Mouse (Mus musculus) hindbrain, embryonic 14.5 days (tissue): ENCODE data around the gene Tfap2e. TPM values are rescaled to one million over a fixed set of nuclear protein-coding genes. Genes with fewer than 3 reads are reported as not detected.

Source experiments
- ATAC-seq: fragments of 200-750 bp; cut with Nextera tagmentation; 2 replicates; pipeline ENCODE4 v1.8.0; 2017; ENCODE audit warnings: moderate number of reproducible peaks, mild to moderate bottlenecking, moderate TSS enrichment, moderate library complexity; ENCODE audit not compliant: low FRiP score
- DNase-seq: peaks from one replicate; pipeline ENCODE4 v3.0.0-alpha.2; 2015; ENCODE audit warnings: low spot score
- H3K27ac ChIP-seq: fragments of 300-500 bp; sonication (generic); 2 replicates; pipeline ENCODE4 v1.5.1; 2014; ENCODE audit warnings: mild to moderate bottlenecking, moderate library complexity
- H3K27me3 ChIP-seq: fragments of 300-500 bp; sonication (generic); 2 replicates; pipeline ENCODE4 v1.6.1; 2014; ENCODE audit warnings: mild to moderate bottlenecking, low read length, mixed read lengths; ENCODE audit not compliant: control insufficient read depth, insufficient read depth
- H3K36me3 ChIP-seq: fragments of 300-500 bp; sonication (generic); replicated peaks from 2 replicates; pipeline ENCODE4 v1.6.1; 2014; ENCODE audit not compliant: control insufficient read depth, insufficient read depth
- H3K4me1 ChIP-seq: fragments of 300-500 bp; sonication (generic); replicated peaks from 2 replicates; pipeline ENCODE4 v1.6.1; 2014; ENCODE audit warnings: antibody characterized with exemption, low read length, mixed read lengths; ENCODE audit not compliant: control insufficient read depth, insufficient read depth
- H3K4me2 ChIP-seq: fragments of 300-500 bp; sonication (generic); replicated peaks from 2 replicates; pipeline ENCODE4 v1.6.1; 2014; ENCODE audit warnings: mild to moderate bottlenecking, moderate library complexity
- H3K4me3 ChIP-seq: fragments of 300-500 bp; sonication (generic); replicated peaks from 2 replicates; pipeline ENCODE4 v1.5.1; 2014; ENCODE audit warnings: mild to moderate bottlenecking, low read length
- H3K9ac ChIP-seq: fragments of 300-500 bp; sonication (generic); 2 replicates; pipeline ENCODE4 v1.6.1; 2014
- H3K9me3 ChIP-seq: fragments of 300-500 bp; sonication (generic); 2 replicates; pipeline ENCODE4 v1.6.1; 2016; ENCODE audit warnings: low read length; ENCODE audit not compliant: control insufficient read depth
- WGBS: fragments of 180-500 bp; shearing (Covaris S2); extraction: QIAGEN DNeasy Blood & Tissue Kit; methylation state at CpG from one replicate; pipeline ENCODE4 v1.1.7; 2014; 5-methylcytosine and 5-hydroxymethylcytosine counted together
- polyA plus RNA-seq: library from polyadenylated mRNA; unstranded; fragments of >200 nt; fragmentation: Nextera tagmentation; extraction: Ambion mirVana; gene quantifications from 2 replicates; pipeline ENCODE4 v1.2.1, GENCODE M21; 2014

Gene Tfap2e
- polyA plus RNA-seq, 1 experiment from 2014 or later: 0.54 TPM

- H3K4me2 ChIP-seq: no peak overlapping the region
- peaks cover 6% of the 10 kb centered on the region; the same call in 1 of the 2 replicates for H3K36me3 ChIP-seq
- H3K27ac ChIP-seq: no peak overlapping the region
- ATAC-seq (no peak), DNase-seq (no peak)
- H3K27me3 ChIP-seq: no peaks in the 10 kb centered on the region
- H3K9me3 ChIP-seq: no peaks in the 10 kb centered on the region
- no peak overlapping the region for H3K9ac ChIP-seq
- 96% methylated on average over 9 of the region's 9 CpGs for WGBS
- H3K4me3 ChIP-seq: no peak overlapping the region
- H3K4me1 ChIP-seq: no peaks in the 10 kb centered on the region
Observed at GRCm38 (mm10) chr4:126769800-126770563, 33.9 kb upstream of the Tfap2e start.

- WGBS: 84% methylated on average over 2 of the region's 2 CpGs
- DNase-seq (no peak), ATAC-seq (no peak)
- H3K4me1 ChIP-seq: no peaks in the 10 kb centered on the region
- H3K4me2 ChIP-seq: no peak overlapping the region
- H3K9ac ChIP-seq: no peak overlapping the region
- no peaks in the 10 kb centered on the region for H3K27me3 ChIP-seq
- H3K36me3 ChIP-seq: peaks cover 51% of the 10 kb centered on the region
- no peak overlapping the region for H3K27ac ChIP-seq
- no peaks in the 10 kb centered on the region for H3K9me3 ChIP-seq
- no peak overlapping the region for H3K4me3 ChIP-seq
Observed at GRCm38 (mm10) chr4:126763483-126763882, 27.4 kb upstream of the Tfap2e start.

GRCm38 (mm10) chr4:126762586-126763359 lies 26.7 kb upstream of the Tfap2e start:
- no peaks in the 10 kb centered on the region for H3K27me3 ChIP-seq
- H3K4me2 ChIP-seq: no peak overlapping the region
- peaks cover 51% of the 10 kb centered on the region for H3K36me3 ChIP-seq
- ATAC-seq: no peak
- WGBS: 80% methylated on average over 11 of the region's 11 CpGs
- no peak overlapping the region for H3K27ac ChIP-seq
- no peak for DNase-seq
- no peak overlapping the region for H3K9ac ChIP-seq
- no peaks in the 10 kb centered on the region for H3K9me3 ChIP-seq
- no peaks in the 10 kb centered on the region for H3K4me1 ChIP-seq
- no peak overlapping the region for H3K4me3 ChIP-seq

- Histone ChIP-seq H3K36me3 (peaks cover 47% of the 10 kb centered on the region), H3K27ac (no peak overlapping the region), H3K4me3 (no peak overlapping the region), H3K4me2 (no peak overlapping the region), H3K9me3 (no peaks in the 10 kb centered on the region), H3K4me1 (peaks cover 8% of the 10 kb centered on the region), H3K27me3 (no peaks in the 10 kb centered on the region), H3K9ac (no peak overlapping the region)
- no peak for DNase-seq
- 92% methylated on average over 2 of the region's 2 CpGs for WGBS
- ATAC-seq: no peak
Observed at GRCm38 (mm10) chr4:126759435-126759834, 23.4 kb upstream of the Tfap2e start.

GRCm38 (mm10) chr4:126758299-126758698 lies 22.3 kb upstream of the Tfap2e start:
- H3K27me3 ChIP-seq: no peaks in the 10 kb centered on the region
- WGBS: 84% methylated on average over 5 of the region's 5 CpGs
- DNase-seq: no peak
- H3K4me2 ChIP-seq: no peak overlapping the region
- ATAC-seq: no peak
- peaks cover 37% of the 10 kb centered on the region for H3K36me3 ChIP-seq
- H3K9me3 ChIP-seq: no peaks in the 10 kb centered on the region
- H3K4me3 ChIP-seq: no peak overlapping the region
- H3K9ac ChIP-seq: no peak overlapping the region
- H3K4me1 ChIP-seq: peaks cover 8% of the 10 kb centered on the region
- H3K27ac ChIP-seq: no peak overlapping the region

- no peaks in the 10 kb centered on the region for H3K9me3 ChIP-seq
- H3K27me3 ChIP-seq: no peaks in the 10 kb centered on the region
- peaks cover 15% of the 10 kb centered on the region for H3K4me1 ChIP-seq
- no peak overlapping the region for H3K4me3 ChIP-seq
- H3K36me3 ChIP-seq: peaks cover 24% of the 10 kb centered on the region
- DNase-seq: no peak
- H3K9ac ChIP-seq: no peak overlapping the region
- WGBS: 73% methylated on average over 4 of the region's 4 CpGs
- no peak overlapping the region for H3K4me2 ChIP-seq
- no peak for ATAC-seq
- no peak overlapping the region for H3K27ac ChIP-seq
Observed at GRCm38 (mm10) chr4:126756766-126757165, 20.7 kb upstream of the Tfap2e start.

- WGBS: 49% methylated on average over 12 of the region's 12 CpGs
- H3K9ac ChIP-seq: peak overlapping the region; percentile 95
- no peaks in the 10 kb centered on the region for H3K27me3 ChIP-seq
- no peaks in the 10 kb centered on the region for H3K9me3 ChIP-seq
- H3K27ac ChIP-seq: no peak overlapping the region
- peak overlapping the region; percentile 91 for H3K4me2 ChIP-seq
- ATAC-seq (no peak), DNase-seq (no peak)
- peak overlapping the region; percentile 95 for H3K4me3 ChIP-seq
- H3K36me3 ChIP-seq: peaks cover 13% of the 10 kb centered on the region
- H3K4me1 ChIP-seq: peaks cover 34% of the 10 kb centered on the region
Observed at GRCm38 (mm10) chr4:126754736-126755374, 18.8 kb upstream of the Tfap2e start.

- no peak for ATAC-seq
- Histone ChIP-seq H3K27me3 (no peaks in the 10 kb centered on the region), H3K9me3 (no peaks in the 10 kb centered on the region), H3K9ac (peak overlapping the region; percentile 95), H3K4me1 (peaks cover 40% of the 10 kb centered on the region), H3K4me2 (peak overlapping the region; percentile 91), H3K4me3 (peak overlapping the region; percentile 95), H3K36me3 (peaks cover 12% of the 10 kb centered on the region), H3K27ac (peak overlapping the region; percentile 97)
- under 1% methylated on average over 12 of the region's 12 CpGs for WGBS
- no peak for DNase-seq
Observed at GRCm38 (mm10) chr4:126754231-126754611, 18.2 kb upstream of the Tfap2e start.
